Mouse (Mus musculus) embryonic fibroblast, embryonic 13.5 days (primary cell): ENCODE data around the gene Clmp.

Experiments
- CTCF ChIP-seq: IDR thresholded peaks from 2 replicates; pipeline ENCODE4 v1.5.1; 2011; ENCODE audit warnings: mild to moderate bottlenecking, control low read depth, low read length, moderate library complexity, borderline replicate concordance; ENCODE audit not compliant: insufficient read depth
- POLR2A ChIP-seq: IDR thresholded peaks from 2 replicates; pipeline ENCODE4 v1.6.1; 2011; ENCODE audit warnings: low read depth, mild to moderate bottlenecking, control low read depth, low read length, moderate library complexity

- no peak for TF ChIP-seq CTCF
- TF ChIP-seq POLR2A, result no peak
These were observed 86.5 kb downstream of the Clmp start for GRCm38 (mm10) chr9:40772246-40772645.
